Mouse (Mus musculus): ENCODE data around the gene Ppp1r14d.

The Ppp1r14d gene

DNA sequence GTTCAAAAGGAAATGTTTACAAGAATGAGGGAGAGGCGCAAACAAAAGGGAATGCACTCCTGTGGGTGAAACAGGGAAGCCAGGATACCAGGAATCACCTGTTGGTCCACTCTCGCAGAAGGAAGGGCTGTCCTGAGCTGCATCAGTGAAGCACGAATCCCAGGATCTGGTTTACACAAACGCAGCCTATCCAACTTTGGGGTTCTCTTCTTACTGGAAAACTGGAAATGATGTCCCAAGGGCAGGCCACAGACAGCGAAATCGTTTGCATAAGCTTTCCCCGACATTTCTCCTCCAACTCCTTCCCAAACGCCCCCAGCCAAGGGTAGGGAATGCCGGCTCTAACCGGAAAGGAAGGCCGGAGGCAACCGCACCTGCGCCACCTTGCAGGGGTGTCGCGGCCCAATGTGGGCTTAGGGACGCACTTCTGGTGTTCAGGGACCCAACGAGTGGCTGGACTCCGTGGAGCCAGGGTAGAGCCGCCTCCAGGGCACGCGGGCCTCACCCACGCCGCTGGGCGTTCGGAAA, 7.0 kb upstream of the Ppp1r14d start:
- no peak for DNase-seq

- no peak for DNase-seq
Observed at GRCm38 (mm10) chr2:119209176-119209507, 20.6 kb downstream of the Ppp1r14d start.

- DNase-seq = peak; percentile 94
Observed at GRCm38 (mm10) chr2:119208344-119209175, 21.1 kb downstream of the Ppp1r14d start, which contains the start of the genes Zfyve19 and Dnajc17. Gene Zfyve19 (plus strand): TSS chr2:119208617. Gene Dnajc17 (minus strand): TSS chr2:119208795.

DNA sequence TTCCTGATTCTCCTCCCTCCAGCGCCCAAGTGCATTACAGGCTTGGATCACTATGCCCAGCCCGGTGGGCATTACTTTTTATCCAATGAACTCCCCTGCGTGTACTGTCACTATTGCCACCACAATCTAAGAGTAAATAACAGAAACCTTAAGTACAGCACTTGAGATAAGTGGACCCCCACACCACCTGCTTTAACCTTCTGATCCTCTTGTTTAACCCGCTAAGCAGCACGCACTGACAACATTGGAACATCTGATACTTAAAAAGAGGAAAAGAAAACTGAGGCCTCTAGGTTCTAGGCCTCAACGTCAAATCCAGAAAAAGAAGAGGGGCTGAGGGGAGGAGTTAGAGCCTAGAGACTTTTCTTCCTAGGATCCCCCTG, 21.8 kb downstream of the Ppp1r14d start:
- no peak for DNase-seq

GRCm38 (mm10) chr2:119203871-119204460, 25.7 kb downstream of the Ppp1r14d start:
- DNase-seq = no peak

GRCm38 (mm10) chr2:119202914-119203453, 26.7 kb downstream of the Ppp1r14d start:
- DNase-seq = no peak

- DNase-seq = no peak
Observed at GRCm38 (mm10) chr2:119198934-119199333, 30.8 kb downstream of the Ppp1r14d start.

DNA sequence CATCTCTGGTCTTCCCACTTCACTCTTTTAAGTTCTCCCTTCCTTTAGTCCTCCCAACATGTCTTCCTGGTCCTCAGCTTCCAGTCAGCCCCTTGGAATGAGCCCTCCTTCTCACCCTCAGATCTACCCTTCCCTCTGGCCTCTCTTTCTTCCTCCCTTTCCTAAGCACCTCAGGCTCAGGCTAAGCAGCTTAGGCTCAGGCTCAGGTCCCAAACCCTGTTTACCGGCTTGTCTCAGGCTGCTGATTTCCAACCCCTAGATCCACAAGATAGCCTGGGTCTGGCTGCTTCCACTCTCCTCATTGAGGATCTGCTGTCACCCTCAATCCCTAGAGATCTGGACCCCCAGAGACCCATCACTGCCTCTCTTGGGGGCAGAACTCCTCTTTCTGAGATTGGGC, 31.7 kb downstream of the Ppp1r14d start:
- no peak for DNase-seq

GRCm38 (mm10) chr2:119197493-119197892, 32.2 kb downstream of the Ppp1r14d start:
- no peak for DNase-seq

DNA sequence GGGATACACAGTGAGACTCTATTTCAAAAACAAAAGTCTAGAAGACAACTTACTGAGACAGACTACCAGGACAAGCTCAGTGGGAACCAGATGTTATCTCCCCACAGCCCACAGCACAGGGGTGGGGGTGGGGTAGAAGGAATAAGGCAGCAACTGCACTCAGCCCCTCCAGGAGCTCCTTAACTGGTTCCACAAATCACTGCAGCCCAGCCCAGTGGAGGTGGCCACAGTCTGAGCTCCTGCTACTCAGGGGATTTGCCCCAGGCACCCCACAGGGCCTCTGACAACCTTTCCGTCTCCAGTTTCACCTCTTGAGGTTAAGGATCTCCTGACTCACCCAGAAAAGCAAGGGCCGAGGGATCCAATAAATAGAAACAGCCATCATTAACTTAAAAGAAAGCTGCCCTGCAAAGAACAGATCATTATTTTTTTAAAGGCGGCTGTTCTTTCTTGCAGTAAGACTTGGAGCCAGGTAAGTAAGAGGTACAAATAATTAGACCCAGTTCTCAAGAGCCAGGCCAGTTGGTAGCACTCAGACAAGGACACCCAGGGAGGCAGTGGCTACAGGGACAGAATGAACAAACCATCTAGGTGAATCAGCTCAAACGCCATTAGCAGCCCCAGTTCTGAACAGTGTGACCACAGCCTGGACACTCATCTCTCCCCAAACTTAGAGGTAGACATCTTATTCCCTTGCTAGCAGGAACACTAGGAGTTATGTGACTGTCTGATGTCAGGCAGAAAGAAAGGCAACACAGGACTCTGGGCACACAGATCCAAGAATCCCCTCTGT, 33.2 kb downstream of the Ppp1r14d start:
- no peak for DNase-seq

- no peak for DNase-seq
Observed at GRCm38 (mm10) chr2:119194140-119194539, 35.6 kb downstream of the Ppp1r14d start.

DNA sequence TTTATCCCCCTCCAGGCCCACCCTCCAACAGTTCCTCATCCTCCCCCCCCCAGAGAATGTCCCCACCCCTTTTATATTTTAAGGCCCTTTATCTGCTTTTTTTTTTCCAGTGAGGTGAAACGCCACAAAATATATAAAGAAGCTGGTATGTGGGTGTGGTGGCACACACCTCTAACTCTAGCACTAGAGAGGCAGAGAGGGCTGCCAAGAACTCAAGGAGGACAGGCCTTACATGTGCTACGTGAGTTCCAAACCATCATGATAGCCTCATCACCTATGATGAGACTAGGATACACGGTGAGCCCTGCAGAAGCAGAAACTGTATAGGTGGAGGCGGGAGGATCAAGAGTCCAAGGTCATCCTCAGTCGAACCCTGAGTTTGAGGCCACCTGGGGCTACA, 38.7 kb downstream of the Ppp1r14d start:
- DNase-seq = no peak

DNA sequence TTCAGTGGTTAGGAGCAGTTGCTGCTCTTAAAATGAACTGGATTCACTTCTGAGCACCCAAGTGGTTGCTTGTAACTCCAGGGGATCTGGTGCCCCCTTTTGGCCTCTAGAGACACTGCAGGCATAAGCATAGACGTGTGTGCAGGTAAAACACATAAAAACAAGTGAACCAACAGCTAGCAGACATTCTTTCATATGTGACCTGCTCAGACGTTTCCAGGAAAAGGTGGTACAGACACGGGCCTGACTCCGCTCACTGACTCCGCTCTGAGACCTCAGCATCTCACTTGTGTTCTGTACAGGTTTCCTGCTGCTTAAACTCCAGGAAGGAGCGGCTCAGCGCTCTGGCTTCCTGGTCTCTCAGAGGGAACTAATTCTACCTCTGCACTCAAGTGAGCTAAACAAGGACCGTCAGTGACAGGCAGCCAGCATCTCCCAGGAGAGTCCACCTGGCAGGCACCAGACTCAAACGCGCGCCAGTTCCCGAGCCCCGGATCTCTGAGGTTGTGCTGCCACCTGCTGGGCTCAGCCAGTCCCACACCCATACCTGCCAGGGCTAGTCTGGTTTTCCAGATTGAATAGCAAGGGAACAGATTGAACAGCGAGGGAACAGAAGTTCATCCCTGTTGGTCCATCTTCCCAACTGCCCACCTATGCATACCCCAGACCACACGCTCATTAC, 40.5 kb downstream of the Ppp1r14d start:
- peak; percentile 92 for DNase-seq

DNA sequence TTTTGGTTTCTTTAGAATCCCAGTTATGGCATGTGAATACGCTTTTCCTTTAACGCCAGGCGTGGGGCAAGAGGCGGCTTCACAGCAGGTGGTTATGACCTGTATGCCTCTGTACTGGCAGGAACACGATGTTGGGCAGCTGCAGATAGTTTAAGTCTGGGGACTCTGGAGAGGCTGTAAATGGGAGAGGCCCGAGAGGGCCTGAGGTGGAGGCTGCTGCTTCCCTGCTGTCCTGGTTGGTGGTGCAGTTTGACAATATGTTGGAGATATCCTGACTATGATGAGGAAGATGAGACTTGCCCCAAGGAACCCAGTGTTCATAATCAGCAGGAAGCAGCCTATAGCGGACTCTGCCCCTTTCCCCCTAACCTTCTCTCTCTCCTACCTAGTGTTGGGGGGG, 46.8 kb downstream of the Ppp1r14d start:
- DNase-seq = no peak

GRCm38 (mm10) chr2:119177384-119177939, 52.2 kb downstream of the Ppp1r14d start:
- no peak for DNase-seq

DNA sequence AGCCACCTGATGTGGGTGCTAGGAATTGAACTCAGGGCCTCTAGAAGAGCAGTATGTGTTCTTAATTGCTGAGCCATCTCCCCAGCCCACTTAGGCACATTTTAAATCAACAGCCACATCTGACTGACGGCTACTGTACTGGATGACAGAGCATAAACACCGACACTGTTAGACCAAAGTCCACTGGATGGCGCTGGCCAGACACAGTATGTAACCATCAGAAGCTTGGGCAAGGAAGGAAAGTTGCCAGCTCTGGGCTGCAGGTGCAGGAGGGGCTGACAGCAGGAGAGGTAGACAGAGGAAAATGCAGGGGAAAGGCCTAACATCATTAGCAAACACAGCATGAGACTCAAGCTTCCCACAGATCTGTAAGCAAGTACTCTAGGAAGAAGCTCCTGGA, 52.9 kb downstream of the Ppp1r14d start:
- no peak for DNase-seq

- DNase-seq = no peak
Observed at GRCm38 (mm10) chr2:119175614-119176013, 54.1 kb downstream of the Ppp1r14d start.

DNA sequence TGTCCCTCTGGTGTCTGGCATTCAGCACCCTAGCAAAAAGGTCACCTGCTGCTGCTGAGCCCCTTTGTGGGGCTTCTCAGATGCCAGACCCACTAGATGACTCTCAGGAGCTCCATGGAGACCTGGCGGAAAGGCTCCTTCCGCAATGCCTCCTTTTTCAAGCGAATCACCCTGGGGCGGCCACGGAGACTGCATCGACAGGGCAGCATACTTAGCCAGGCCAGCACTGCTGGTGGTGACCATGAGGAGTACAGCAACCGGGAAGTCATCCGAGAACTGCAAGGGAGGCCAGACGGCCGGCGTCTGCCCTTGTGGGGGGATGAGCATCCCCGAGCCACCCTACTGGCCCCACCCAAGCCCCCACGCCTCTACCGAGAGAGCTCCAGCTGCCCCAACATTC, 54.8 kb downstream of the Ppp1r14d start:
- no peak for DNase-seq

DNA sequence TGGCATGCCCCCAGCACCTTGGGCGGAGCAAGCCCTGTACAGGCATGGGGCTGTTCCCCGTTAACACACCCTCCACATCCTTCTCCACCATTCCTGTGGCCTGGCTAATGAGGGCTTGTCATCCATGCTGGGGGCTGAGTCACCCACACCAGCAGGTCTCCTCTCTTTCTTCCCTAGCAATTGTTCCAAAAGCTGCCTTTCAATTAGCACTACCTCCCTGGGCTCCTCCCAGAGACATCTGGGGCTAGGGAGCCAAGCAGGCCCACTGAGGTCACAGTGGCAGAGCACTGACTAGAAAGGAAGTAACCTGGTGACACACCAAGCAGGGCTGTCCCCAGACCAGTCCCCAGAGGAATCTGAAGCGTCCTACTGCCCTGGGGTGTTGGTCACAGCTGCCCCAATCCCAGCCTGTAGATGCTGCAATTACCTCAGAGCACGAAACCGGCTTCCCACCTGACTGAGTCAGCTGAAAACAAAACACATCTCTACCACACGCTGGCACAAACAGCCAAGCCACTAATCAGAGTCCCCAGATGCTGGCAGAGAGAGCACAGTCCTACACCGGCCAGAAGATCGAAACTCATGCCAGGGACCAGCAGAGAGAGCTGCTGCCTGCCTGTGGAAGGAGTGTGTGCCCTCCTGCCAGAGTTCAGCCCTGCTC, 55.6 kb downstream of the Ppp1r14d start, which contains the start of gene Gm14137:
Gm14137 (plus strand) TSS at position 519 of the 661 bp plus-strand sequence.
- DNase-seq = no peak

DNA sequence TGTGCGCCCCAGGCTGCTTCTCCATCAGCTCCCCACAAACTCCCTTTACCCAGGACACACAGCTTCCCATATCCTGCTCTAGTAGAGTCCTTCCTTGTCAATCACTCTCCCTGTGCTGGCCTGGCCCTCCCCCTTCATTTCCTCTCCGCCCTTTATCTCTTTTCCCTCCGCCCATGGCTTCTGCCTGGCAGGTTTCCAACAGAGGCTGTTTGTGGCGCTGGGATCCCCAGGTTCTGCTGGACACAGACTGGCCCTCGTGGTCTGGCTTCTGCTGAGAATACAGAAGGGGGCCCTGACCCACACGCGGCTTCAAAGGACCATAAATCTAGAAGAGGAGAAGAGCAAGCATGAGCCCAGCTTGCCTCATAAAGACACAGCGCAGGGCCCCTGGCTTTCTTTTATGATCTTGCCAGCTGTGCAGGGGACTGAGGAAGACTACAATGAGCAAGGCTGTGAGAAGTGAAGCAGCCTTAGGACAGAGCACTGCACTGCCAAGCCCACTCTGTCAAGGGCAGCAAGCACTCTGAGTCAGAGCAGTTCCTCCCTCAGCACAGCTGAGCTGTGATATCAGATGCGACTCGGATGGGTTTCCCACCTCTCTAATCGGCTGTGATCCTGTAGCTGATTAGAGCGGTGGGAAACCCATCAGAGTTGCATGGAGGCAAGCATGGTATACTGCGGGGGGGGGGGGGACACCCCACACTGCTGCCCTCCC, 56.7 kb downstream of the Ppp1r14d start:
- no peak for DNase-seq

- DNase-seq = no peak
Observed at GRCm38 (mm10) chr2:119172446-119172845, 57.3 kb downstream of the Ppp1r14d start.

Measured in thymus, postnatal 4 days (tissue).